Mouse (Mus musculus): ENCODE measurements around the gene Tmem189.

Tmem189 gene

DNA sequence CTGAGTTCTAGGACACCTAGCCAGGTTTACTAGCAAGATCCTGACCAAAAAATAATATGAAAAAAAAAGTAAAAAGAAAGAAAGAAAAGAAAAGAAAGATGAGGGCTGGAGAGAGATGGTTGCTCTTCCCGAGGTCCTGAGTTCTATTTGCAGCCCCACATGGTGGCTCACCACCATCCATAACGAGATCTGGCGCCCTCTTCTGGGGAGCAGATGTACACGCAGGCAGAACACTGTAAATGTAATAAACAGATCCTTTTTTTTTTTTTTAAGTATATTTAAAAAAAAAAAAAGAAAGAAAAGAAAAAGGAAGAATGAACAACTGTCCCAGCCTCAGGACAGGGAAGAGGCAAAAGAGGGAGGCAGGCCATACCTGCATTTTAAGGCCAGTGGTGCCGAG lies 11.0 kb downstream of the Tmem189 start:
- DNase-seq = no peak

- DNase-seq = peak in 1 of 2 experiments; percentile 72
Observed at GRCm38 (mm10) chr2:167675120-167675909, 14.3 kb downstream of the Tmem189 start.

DNA sequence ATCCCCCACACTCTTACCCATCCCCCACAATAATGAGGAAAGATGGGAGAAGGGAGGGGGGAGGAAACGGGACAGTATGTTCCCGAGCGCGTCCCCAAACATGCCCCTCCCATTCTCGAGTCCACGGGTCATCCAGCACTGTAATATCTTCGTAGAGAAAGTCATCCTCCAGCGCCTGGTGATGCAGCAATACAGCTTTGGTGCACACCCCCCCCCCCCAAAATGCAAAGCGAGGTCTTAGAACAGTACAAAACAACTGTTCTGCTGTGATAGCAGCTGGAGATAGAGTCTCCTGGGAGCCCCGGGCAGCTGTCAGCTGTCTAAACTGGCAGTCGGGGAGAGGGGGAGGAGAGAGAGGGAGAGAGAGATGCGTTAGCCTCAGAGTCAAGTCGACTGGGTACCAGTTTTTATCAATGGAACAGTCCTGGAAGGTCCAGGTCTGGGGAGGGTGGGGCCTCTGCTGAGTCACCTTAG lies 17.4 kb downstream of the Tmem189 start:
- DNase-seq = peak in 1 of 2 experiments; percentile 64

- DNase-seq = peak; percentile 77 to 89
Observed at GRCm38 (mm10) chr2:167671101-167671633, 18.5 kb downstream of the Tmem189 start.

DNA sequence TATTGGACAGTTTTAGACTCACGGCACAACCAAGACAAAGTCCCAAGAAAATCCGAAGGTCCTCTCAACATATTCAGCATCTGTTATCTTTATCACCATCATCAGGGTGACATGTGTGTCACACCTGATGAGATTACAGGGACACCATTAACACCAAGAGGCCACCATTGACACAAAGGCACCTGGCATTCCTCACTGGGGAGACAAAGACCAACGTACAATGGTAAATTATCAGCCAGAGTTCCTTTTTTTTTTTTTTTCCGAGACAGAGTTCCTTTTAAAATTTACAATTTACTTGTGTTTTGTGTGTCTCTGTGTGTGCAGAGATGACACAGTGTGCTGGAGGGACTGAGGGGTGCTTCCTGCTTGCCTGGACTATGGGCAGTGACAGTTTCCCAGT lies 20.2 kb downstream of the Tmem189 start:
- DNase-seq = no peak

DNA sequence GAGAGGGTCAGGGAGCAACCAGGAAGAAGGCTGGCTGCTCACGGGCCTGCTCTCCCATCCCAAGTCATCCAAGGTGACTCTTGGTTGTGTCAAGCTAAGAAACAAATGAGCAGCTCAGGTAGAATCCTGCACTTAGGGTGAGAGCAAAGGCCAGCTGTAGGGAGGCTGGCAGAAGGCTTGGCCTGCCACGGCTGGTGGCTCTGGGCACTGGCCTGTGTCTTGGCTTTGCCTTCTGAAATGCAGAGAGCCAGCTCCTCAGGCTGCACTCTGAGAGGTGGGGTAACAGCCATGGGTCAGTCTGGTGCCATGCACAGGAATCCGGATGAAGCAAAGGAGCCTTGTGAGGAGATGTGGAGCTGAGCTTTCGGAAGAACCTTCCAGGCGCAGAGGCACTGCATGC lies 21.2 kb downstream of the Tmem189 start:
- peak; percentile 75 to 83 for DNase-seq

GRCm38 (mm10) chr2:167665972-167666713 lies 23.5 kb downstream of the Tmem189 start:
- peak; percentile 81 to 92 for DNase-seq

- peak; percentile 71 to 73 for DNase-seq
Observed at GRCm38 (mm10) chr2:167662713-167663112, 26.9 kb downstream of the Tmem189 start.

DNA sequence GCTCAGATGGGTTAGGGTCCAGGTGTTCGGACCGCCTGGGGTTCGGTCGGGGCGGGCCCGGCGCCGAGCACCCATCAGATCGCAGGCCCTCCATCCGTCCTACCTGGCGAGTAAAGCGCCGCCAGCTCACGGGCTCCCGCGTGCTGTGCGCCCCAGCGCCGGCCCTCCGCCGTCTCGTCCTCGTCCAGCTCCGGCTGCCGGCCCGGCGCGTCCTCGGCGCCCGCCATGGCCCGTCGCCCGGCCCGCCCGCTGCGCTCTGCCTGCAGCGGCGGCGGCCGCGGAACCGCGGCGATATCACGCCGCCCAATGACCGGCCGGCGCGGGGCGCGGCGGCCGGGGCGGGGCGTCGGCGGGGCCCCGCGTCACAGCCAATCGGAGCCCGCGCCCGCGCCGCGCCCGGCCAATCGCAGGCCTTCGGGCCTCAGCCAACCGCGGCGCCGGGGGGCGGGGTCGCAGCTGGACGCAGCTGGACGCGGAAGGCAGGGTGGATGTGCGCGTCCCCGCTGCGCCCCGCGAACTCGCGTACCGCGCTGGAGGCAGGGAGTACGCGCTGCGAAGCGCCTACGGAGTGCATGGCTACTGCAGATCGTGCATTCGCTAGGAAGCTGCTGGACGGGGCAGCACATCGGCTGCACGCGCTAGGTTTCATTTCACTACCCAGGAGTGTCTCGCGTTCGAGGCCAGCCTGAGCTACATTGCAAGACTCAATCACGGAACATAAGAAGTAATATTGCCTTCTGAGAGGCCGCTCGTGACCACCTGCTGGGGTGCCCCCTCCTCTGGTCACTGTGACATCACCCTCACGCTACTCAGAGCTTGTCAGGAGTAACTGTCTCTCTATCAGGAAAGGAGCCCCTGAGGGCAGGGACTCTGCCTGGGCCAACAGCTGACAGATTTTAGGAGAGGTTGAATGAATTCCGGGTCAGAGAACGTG lies 28.1 kb downstream of the Tmem189 start, which contains the start of gene Gm20431:
Gm20431 (minus strand) TSS at position 227 of the 934 bp plus-strand sequence.
- peak; percentile 97 to 100 for DNase-seq

DNA sequence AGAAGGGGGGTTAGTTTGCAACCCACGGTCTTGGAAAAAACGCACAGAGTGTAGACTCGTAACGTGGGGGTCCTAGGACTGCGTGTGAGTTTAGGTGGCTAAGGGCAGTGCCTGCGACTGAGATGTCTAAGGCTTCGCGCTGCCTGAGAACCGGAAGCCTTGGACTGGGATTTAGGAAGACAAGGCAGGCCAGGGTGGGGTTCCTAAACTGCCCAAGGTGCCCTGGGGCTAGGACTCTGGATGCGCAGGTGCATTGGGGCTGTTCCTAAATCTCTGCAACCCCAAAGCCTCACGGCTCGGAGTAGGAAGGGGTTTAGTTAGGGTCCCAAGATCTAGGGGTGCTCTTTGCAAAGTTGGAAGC lies 29.0 kb downstream of the Tmem189 start:
- DNase-seq = peak in 1 of 2 experiments; percentile 39

GRCm38 (mm10) chr2:167659847-167660610 lies 29.6 kb downstream of the Tmem189 start:
- DNase-seq = peak; percentile 95 to 96

- DNase-seq = no peak
Observed at GRCm38 (mm10) chr2:167659177-167659846, 30.3 kb downstream of the Tmem189 start.

GRCm38 (mm10) chr2:167658712-167659111 lies 30.9 kb downstream of the Tmem189 start:
- peak in 1 of 2 experiments; percentile 44 for DNase-seq

GRCm38 (mm10) chr2:167657973-167658372 lies 31.6 kb downstream of the Tmem189 start:
- peak in 1 of 2 experiments; percentile 53 for DNase-seq

DNA sequence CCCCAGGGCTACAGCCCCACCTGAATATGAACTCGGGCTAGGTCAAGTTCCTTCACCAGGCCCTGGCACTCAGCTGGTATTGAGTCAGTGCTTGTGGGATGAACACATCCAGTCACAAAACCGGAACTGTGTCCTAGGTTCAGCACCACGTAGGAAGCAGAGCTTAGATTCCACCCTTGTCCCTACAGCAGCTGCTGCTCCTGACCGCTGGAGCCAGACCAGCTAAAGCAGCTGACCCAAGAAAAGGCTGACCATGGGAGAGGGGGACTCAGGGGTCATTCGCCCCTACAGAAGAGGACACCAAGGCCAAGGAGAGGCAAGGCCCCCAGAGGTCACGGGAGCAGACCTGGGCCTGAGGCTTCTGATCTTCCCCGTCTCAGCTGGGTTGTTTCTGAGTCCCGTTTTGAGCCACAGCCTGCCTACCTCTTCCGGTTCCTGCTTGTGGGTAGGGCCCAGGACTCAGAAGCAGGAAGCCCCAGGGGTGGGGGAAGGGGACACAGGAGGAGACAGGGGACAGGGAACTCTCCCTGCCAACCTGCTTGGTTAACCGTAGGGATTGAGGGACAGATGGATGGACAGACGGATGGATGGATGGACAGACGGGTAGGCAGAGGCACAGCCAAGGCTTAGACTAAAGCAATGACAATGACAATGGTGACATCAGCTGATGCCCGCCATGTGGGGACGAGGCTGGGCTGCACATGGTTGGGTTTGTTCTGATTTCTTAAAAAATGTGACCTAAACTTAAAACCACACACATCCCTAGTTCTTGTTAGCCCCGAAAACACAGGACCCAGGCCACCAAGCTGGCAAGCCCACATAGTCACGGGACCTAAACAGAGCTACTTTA lies 32.8 kb downstream of the Tmem189 start:
- DNase-seq = peak; percentile 65 to 78

DNA sequence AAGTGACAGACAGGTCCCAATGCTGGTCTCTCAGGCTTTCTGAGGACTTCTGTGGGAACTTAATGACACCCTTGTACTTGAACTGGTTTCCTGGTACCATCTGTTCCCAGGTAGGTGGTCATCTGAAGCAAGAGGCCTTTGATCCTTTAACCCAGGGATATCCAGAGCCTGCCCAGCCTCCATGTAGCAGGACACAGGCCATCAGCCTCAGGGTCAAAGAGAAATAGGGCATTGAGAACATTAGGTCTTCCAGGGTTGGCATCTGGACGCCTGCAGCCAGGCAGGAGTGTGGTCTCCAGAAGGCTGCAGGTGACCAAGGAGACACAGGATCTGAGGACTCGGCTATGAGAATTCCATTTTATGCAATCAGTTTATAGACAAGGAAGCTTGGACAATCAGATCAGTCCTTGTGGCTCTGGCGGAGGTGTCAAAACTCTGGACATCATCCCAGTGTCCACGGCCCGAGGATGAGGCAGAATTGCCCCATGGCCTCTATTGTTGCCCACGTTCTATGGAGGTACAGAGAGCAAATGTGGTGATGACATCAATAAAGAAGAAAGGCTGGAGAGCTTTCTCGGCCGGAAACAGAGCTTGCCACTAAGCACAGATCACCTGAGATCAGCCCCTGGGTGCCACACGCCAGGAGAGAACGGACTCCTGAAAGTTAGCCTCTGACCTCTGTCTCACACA lies 34.6 kb downstream of the Tmem189 start:
- peak; percentile 62 to 66 for DNase-seq

- DNase-seq = no peak
Observed at GRCm38 (mm10) chr2:167652694-167653093, 36.9 kb downstream of the Tmem189 start.

DNA sequence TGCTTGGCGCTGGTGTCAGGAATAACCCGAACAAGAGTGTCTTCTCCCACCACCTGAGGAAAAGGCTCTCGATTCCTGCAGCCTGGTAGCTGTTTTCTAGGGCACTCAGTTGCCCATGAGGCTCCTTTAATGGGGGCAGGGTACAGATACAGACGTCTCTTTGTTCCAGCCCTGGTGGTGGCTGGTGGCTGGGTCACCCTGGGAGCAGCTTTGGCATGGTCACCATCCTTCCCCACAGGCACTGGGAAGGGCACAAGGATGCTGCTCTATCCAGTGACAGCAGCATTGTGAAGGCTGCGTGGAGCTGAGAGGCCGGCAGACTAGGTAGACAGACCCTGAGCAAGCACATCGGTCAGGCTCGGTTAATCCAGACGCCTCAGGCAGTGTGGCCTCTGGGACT lies 38.0 kb downstream of the Tmem189 start:
- no peak for DNase-seq

All from kidney, postnatal 36 days (tissue).